ENCODE assay signal across 19 mouse cellular contexts in the genomic region with DNA sequence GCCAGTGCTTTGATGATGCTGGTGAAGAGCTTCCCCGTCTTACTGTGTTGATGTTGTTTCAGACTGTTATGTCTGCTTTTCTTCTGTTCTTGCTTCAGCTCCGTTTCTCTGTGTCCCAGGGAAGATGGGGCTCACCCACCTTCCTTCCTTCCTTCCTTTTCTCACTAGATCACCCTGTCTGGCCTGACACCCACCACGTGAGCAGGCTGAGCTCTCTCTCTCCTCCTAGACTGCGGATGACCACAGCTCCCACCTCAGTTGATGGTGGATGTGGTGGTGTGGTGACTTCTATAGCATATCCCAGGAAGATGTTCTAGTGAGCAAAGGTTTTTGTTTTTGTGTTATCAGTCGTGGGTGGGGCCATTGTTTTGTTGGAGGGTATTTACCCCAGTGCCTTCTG.
DNase-seq lines count a peak whose midpoint lies in the region; ATAC-seq and TF ChIP-seq lines count a peak whose summit lies in the region.
"Had no signal": no experiment of that assay in that cellular context is flagged by ENCODE, and none has a peak within 500 bp of the region (broad histone marks: within the 10 kb centered on the region; RNA-seq: fewer than 3 reads in every experiment).

No protein-coding gene starts in this region.

- DNase-seq in heart, adult 11 months = peak; percentile 92
- no peak for DNase-seq in heart, postnatal 25 days (ENCODE audit: low spot score)
- no peak for DNase-seq in hindbrain, embryonic 14.5 days (ENCODE audit: low spot score)
- DNase-seq in midbrain, postnatal 0 days (ENCODE audit: low spot score) = no peak
- DNase-seq: adrenal gland, postnatal 36 days; cerebellum, adult 11-12 months; cerebellum, postnatal 10 days; gastrocnemius, postnatal 14 days; kidney, adult 18-20 months; lung, postnatal 10 days had no signal

- H3K36me3 ChIP-seq in hindbrain, embryonic 13.5 days = peaks cover 7% of the 10 kb centered on the region; the same call in 1 of the 2 replicates
- peaks cover 4% of the 10 kb centered on the region; the same call in 1 of the 2 replicates for H3K36me3 ChIP-seq in hindbrain, embryonic 14.5 days (replicated peaks; ENCODE audit: control insufficient read depth, insufficient read depth)
- 0 out of 2 replicates have a peak, but pooled peaks cover 3% of the 10 kb centered on the region for H3K36me3 ChIP-seq in midbrain, embryonic 13.5 days
- no peaks in the 10 kb centered on the region for H3K36me3 ChIP-seq in midbrain, postnatal 0 days (ENCODE audit: insufficient read depth, low read length)
- no peaks in the 10 kb centered on the region for H3K36me3 ChIP-seq in intestine, embryonic 15.5 days
- H3K36me3 ChIP-seq: midbrain, embryonic 15.5 days had no signal

- ATAC-seq in hindbrain, embryonic 13.5 days (ENCODE audit: low FRiP score) = no peak
- no peak for ATAC-seq in hindbrain, embryonic 14.5 days (ENCODE audit: low FRiP score)
- ATAC-seq in midbrain, embryonic 13.5 days = no peak
- no peak for ATAC-seq in midbrain, postnatal 0 days (ENCODE audit: low FRiP score)
- ATAC-seq in intestine, embryonic 15.5 days = no peak
- ATAC-seq: CD4-positive, CD25-positive, alpha-beta regulatory T cell, adult 4 months; forebrain, embryonic 16.5 days; midbrain, embryonic 15.5 days had no signal

- no peak for TF ChIP-seq CTCF in midbrain, postnatal 0 days (IDR thresholded peaks at IDR 0.05)

- intact Hi-C loops in heart, postnatal 25 days (cut with DNase I) = no loop called here

- no peaks in the 10 kb centered on the region for H3K9me3 ChIP-seq in hindbrain, embryonic 13.5 days
- H3K9me3 ChIP-seq in hindbrain, embryonic 14.5 days (ENCODE audit: control insufficient read depth, low read length) = no peaks in the 10 kb centered on the region
- no peaks in the 10 kb centered on the region for H3K9me3 ChIP-seq in midbrain, embryonic 13.5 days
- no peaks in the 10 kb centered on the region for H3K9me3 ChIP-seq in midbrain, postnatal 0 days (ENCODE audit: low read length)
- H3K9me3 ChIP-seq in intestine, embryonic 15.5 days = no peaks in the 10 kb centered on the region
- H3K9me3 ChIP-seq: embryonic facial prominence, embryonic 10.5 days; heart, embryonic 13.5 days; midbrain, embryonic 15.5 days had no signal

- no peak overlapping the region for H3K4me3 ChIP-seq in hindbrain, embryonic 13.5 days
- H3K4me3 ChIP-seq in hindbrain, embryonic 14.5 days (replicated peaks; ENCODE audit: low read length) = no peak overlapping the region
- H3K4me3 ChIP-seq in midbrain, embryonic 13.5 days (replicated peaks) = no peak overlapping the region
- no peak overlapping the region for H3K4me3 ChIP-seq in midbrain, postnatal 0 days (ENCODE audit: low read depth, low read length)
- H3K4me3 ChIP-seq in brown adipose tissue, adult 24 weeks (ENCODE audit: insufficient read depth, low read depth, low read length) = no peak overlapping the region
- no peak overlapping the region for H3K4me3 ChIP-seq in intestine, embryonic 15.5 days (replicated peaks)
- H3K4me3 ChIP-seq: embryonic facial prominence, embryonic 10.5 days; heart, embryonic 13.5 days; midbrain, embryonic 15.5 days had no signal

- no peak overlapping the region for H3K4me2 ChIP-seq in hindbrain, embryonic 13.5 days
- H3K4me2 ChIP-seq in hindbrain, embryonic 14.5 days (replicated peaks) = no peak overlapping the region
- no peak overlapping the region for H3K4me2 ChIP-seq in midbrain, embryonic 13.5 days (replicated peaks)
- H3K4me2 ChIP-seq in midbrain, postnatal 0 days (ENCODE audit: low read depth, low read length, poor library complexity, severe bottlenecking) = no peak overlapping the region
- no peak overlapping the region for H3K4me2 ChIP-seq in intestine, embryonic 15.5 days (replicated peaks)
- H3K4me2 ChIP-seq: heart, embryonic 13.5 days; midbrain, embryonic 15.5 days had no signal

- 61% methylated on average over 5 of the region's 5 CpGs for WGBS in hindbrain, embryonic 13.5 days
- WGBS in hindbrain, embryonic 14.5 days = 70% methylated on average over 5 of the region's 5 CpGs
- WGBS in midbrain, embryonic 13.5 days = 69% methylated on average over 5 of the region's 5 CpGs
- 74% methylated on average over 5 of the region's 5 CpGs for WGBS in midbrain, postnatal 0 days
- WGBS in intestine, embryonic 15.5 days = 52% methylated on average over 5 of the region's 5 CpGs

- H3K27me3 ChIP-seq in hindbrain, embryonic 13.5 days = no peaks in the 10 kb centered on the region
- H3K27me3 ChIP-seq in hindbrain, embryonic 14.5 days (ENCODE audit: control insufficient read depth, insufficient read depth, low read length) = no peaks in the 10 kb centered on the region
- H3K27me3 ChIP-seq in midbrain, embryonic 13.5 days = no peaks in the 10 kb centered on the region
- no peaks in the 10 kb centered on the region for H3K27me3 ChIP-seq in midbrain, postnatal 0 days (ENCODE audit: insufficient read depth, low read length)
- no peaks in the 10 kb centered on the region for H3K27me3 ChIP-seq in intestine, embryonic 15.5 days (replicated peaks)
- H3K27me3 ChIP-seq: heart, embryonic 13.5 days; midbrain, embryonic 15.5 days had no signal

- H3K4me1 ChIP-seq in hindbrain, embryonic 13.5 days (replicated peaks) = peaks cover 22% of the 10 kb centered on the region
- peaks cover 9% of the 10 kb centered on the region; the same call in 1 of the 2 replicates for H3K4me1 ChIP-seq in hindbrain, embryonic 14.5 days (replicated peaks; ENCODE audit: control insufficient read depth, insufficient read depth, low read length)
- peaks cover 16% of the 10 kb centered on the region for H3K4me1 ChIP-seq in midbrain, embryonic 13.5 days (replicated peaks)
- H3K4me1 ChIP-seq in midbrain, postnatal 0 days (ENCODE audit: insufficient read depth, low read length) = no peaks in the 10 kb centered on the region
- H3K4me1 ChIP-seq in brown adipose tissue, adult 24 weeks (ENCODE audit: control insufficient read depth, insufficient read depth, insufficient read length, low read length) = peaks cover 33% of the 10 kb centered on the region
- H3K4me1 ChIP-seq in intestine, embryonic 15.5 days (replicated peaks) = peaks cover 13% of the 10 kb centered on the region; the same call in 1 of the 2 replicates

- no peak overlapping the region for H3K9ac ChIP-seq in hindbrain, embryonic 13.5 days
- no peak overlapping the region for H3K9ac ChIP-seq in hindbrain, embryonic 14.5 days
- no peak overlapping the region for H3K9ac ChIP-seq in midbrain, embryonic 13.5 days (replicated peaks)
- no peak overlapping the region for H3K9ac ChIP-seq in midbrain, postnatal 0 days (replicated peaks; ENCODE audit: low read length, poor library complexity, severe bottlenecking)
- no peak overlapping the region for H3K9ac ChIP-seq in intestine, embryonic 15.5 days
- H3K9ac ChIP-seq: heart, embryonic 13.5 days; midbrain, embryonic 15.5 days had no signal

- H3K27ac ChIP-seq in hindbrain, embryonic 13.5 days = 0 out of 2 replicates have a peak overlapping the region, but pooled peaks have one; percentile 23
- H3K27ac ChIP-seq in hindbrain, embryonic 14.5 days = no peak overlapping the region
- H3K27ac ChIP-seq in midbrain, embryonic 13.5 days = peak overlapping the region; percentile 26; the same call in 1 of the 2 replicates
- no peak overlapping the region for H3K27ac ChIP-seq in midbrain, postnatal 0 days (ENCODE audit: low read depth, low read length)
- H3K27ac ChIP-seq in brown adipose tissue, adult 24 weeks (replicated peaks; ENCODE audit: low read depth, low read length) = peak overlapping the region; percentile 5; the same call in 1 of the 2 replicates
- no peak overlapping the region for H3K27ac ChIP-seq in intestine, embryonic 15.5 days
- H3K27ac ChIP-seq: embryonic facial prominence, embryonic 10.5 days; heart, embryonic 13.5 days; midbrain, embryonic 15.5 days had no signal

Comparison
In these comparisons a context has a peak if more than half of its experiments do, and no peak if none do; other contexts are left out.
1. H3K27ac ChIP-seq: peak in hindbrain, embryonic 13.5 days (single experiment), midbrain, embryonic 13.5 days (single experiment) and brown adipose tissue, adult 24 weeks (single experiment); none in hindbrain, embryonic 14.5 days (single experiment), midbrain, postnatal 0 days (single experiment) and intestine, embryonic 15.5 days (single experiment).